Mouse (Mus musculus) gastrocnemius, adult 8-10 months (tissue): ENCODE data around the gene Rftn1. TPM values are rescaled to one million over a fixed set of nuclear protein-coding genes. Genes with fewer than 3 reads are reported as not detected.
A peak's percentile ranks its signal among the peaks of the same experiment; 100 is the strongest.

Source experiments
- DNase-seq, 2 experiments: peaks; one replicate each; pipeline ENCODE4 v3.0.0; 2022; ENCODE audit warnings: low spot score in 2 of 2
- total RNA-seq, 4 experiments: library from RNA; stranded (reverse); gene quantifications; 2 replicates each; pipeline ENCODE4 v1.2.4; 2022

The Rftn1 gene
- total RNA-seq, 4 experiments from 2014 or later = 6.7 to 9.9 (median 7.4) TPM

- DNase-seq = peak; percentile 52 to 59
These were observed 239.0 kb downstream of the Rftn1 start for GRCm38 (mm10) chr17:49951491-49951855.

- no peak for DNase-seq
These were observed 247.8 kb downstream of the Rftn1 start for GRCm38 (mm10) chr17:49942674-49943073.

Other genes with a start within 250 kb of the Rftn1 start
- gene Dazl, start 103.0 kb upstream of the Rftn1 start, total RNA-seq = under 1 TPM; 0.08 to 0.65 (median 0.41) TPM